Comparison of ENCODE assay signal across 1 mouse cellular context in genomic region chr9:46272070-46272469, GRCm38 (mm10).
TF ChIP-seq lines count a peak whose summit lies in the region.

No protein-coding gene starts in this region.

TF ChIP-seq in CH12.LX, 34 proteins besides CTCF, POLR2A, EP300 and RAD21 (continued from another document):
- TF ChIP-seq ZC3H11A (IDR thresholded peaks at IDR 0.05; ENCODE audit: low read depth, low read length) (no peak), BHLHE40 (IDR thresholded peaks at IDR 0.05; ENCODE audit: low read depth, low read length) (no peak), USF1 (IDR thresholded peaks at IDR 0.05; ENCODE audit: low read depth, low read length) (no peak), ZKSCAN1 (IDR thresholded peaks at IDR 0.05; ENCODE audit: borderline replicate concordance, low read depth, low read length) (no peak), NELFE (IDR thresholded peaks at IDR 0.05; ENCODE audit: low read depth, low read length) (no peak), MEF2A (IDR thresholded peaks at IDR 0.05; ENCODE audit: borderline replicate concordance, low read depth, low read length) (no peak), CHD2 (IDR thresholded peaks at IDR 0.05; ENCODE audit: low read length) (no peak), TBP (conservative IDR thresholded peaks at IDR 0.05; ENCODE audit: low read depth, low read length) (no peak), IRF4 (IDR thresholded peaks at IDR 0.05; ENCODE audit: low read depth, low read length) (no peak), ETS1 (conservative IDR thresholded peaks at IDR 0.05; ENCODE audit: low read depth, low read length) (no peak), E2F4 (IDR thresholded peaks at IDR 0.05; ENCODE audit: insufficient replicate concordance, low read depth, low read length) (no peak), NRF1 (IDR thresholded peaks at IDR 0.05; ENCODE audit: low read depth, low read length) (no peak), UBTF (IDR thresholded peaks at IDR 0.05; ENCODE audit: low read depth, low read length) (no peak), JUN (IDR thresholded peaks at IDR 0.05; ENCODE audit: insufficient read depth, low read depth, low read length) (no peak), GABPA (IDR thresholded peaks at IDR 0.05; ENCODE audit: insufficient replicate concordance, low read depth, low read length) (no peak), HCFC1 (IDR thresholded peaks at IDR 0.05; ENCODE audit: low read depth, low read length) (no peak), SIN3A (IDR thresholded peaks at IDR 0.05; ENCODE audit: low read length) (no peak)
